In genomic region chr4:132132297-132132696, GRCm38 (mm10) we compare ENCODE assay signal across 28 mouse cellular contexts. TPM values are rescaled to one million over a fixed set of nuclear protein-coding genes. Genes with fewer than 3 reads are reported as not detected.
DNase-seq lines count a peak whose midpoint lies in the region; ATAC-seq and TF ChIP-seq lines count a peak whose summit lies in the region.
"Had no signal": no experiment of that assay in that cellular context is flagged by ENCODE, and none has a peak within 500 bp of the region (broad histone marks: within the 10 kb centered on the region; RNA-seq: fewer than 3 reads in every experiment).

No protein-coding gene starts in this region.

- no peak overlapping the region; the same call in 1 of the 2 replicates for H3K4me2 ChIP-seq in heart, embryonic 13.5 days
- no peak overlapping the region for H3K4me2 ChIP-seq in stomach, embryonic 16.5 days (ENCODE audit: low read depth, low read length)
- no peak overlapping the region for H3K4me2 ChIP-seq in stomach, postnatal 0 days (replicated peaks; ENCODE audit: low read depth)
- no peak overlapping the region for H3K4me2 ChIP-seq in forebrain, embryonic 16.5 days (ENCODE audit: low read length)
- H3K4me2 ChIP-seq: heart, embryonic 11.5 days; hindbrain, embryonic 14.5 days had no signal

- H3K4me1 ChIP-seq in heart, embryonic 13.5 days = peaks cover 46% of the 10 kb centered on the region
- H3K4me1 ChIP-seq in stomach, embryonic 16.5 days (ENCODE audit: control insufficient read depth, insufficient read depth, low read length) = no peaks in the 10 kb centered on the region
- H3K4me1 ChIP-seq in stomach, postnatal 0 days (replicated peaks; ENCODE audit: control insufficient read depth, insufficient read depth) = no peaks in the 10 kb centered on the region
- peaks cover 12% of the 10 kb centered on the region for H3K4me1 ChIP-seq in forebrain, embryonic 16.5 days (replicated peaks; ENCODE audit: control insufficient read depth, insufficient read depth, low read length)

- H3K36me3 ChIP-seq in heart, embryonic 13.5 days = no peaks in the 10 kb centered on the region
- no peaks in the 10 kb centered on the region for H3K36me3 ChIP-seq in stomach, embryonic 16.5 days (ENCODE audit: control insufficient read depth, insufficient read depth, low read length)
- H3K36me3 ChIP-seq in stomach, postnatal 0 days (ENCODE audit: control insufficient read depth, insufficient read depth, low read length) = no peaks in the 10 kb centered on the region
- H3K36me3 ChIP-seq in forebrain, embryonic 16.5 days (ENCODE audit: control insufficient read depth, insufficient read depth) = no peaks in the 10 kb centered on the region
- H3K36me3 ChIP-seq: forebrain, embryonic 10.5 days had no signal

- no peaks in the 10 kb centered on the region for H3K9me3 ChIP-seq in heart, embryonic 13.5 days
- no peaks in the 10 kb centered on the region for H3K9me3 ChIP-seq in stomach, embryonic 16.5 days (replicated peaks; ENCODE audit: control insufficient read depth, low read length)
- no peaks in the 10 kb centered on the region for H3K9me3 ChIP-seq in stomach, postnatal 0 days (ENCODE audit: control insufficient read depth, low read length)
- H3K9me3 ChIP-seq in forebrain, embryonic 16.5 days (ENCODE audit: control insufficient read depth, low read length) = no peaks in the 10 kb centered on the region
- H3K9me3 ChIP-seq: forebrain, embryonic 10.5 days had no signal

- TF ChIP-seq EP300 in stomach, postnatal 0 days (optimal IDR thresholded peaks at IDR 0.05) = no peak

- no peak overlapping the region for H3K9ac ChIP-seq in heart, embryonic 13.5 days
- H3K9ac ChIP-seq in stomach, embryonic 16.5 days (ENCODE audit: low read length) = no peak overlapping the region
- H3K9ac ChIP-seq in stomach, postnatal 0 days (ENCODE audit: low read length) = no peak overlapping the region
- H3K9ac ChIP-seq in forebrain, embryonic 16.5 days (replicated peaks; ENCODE audit: low read depth, low read length) = no peak overlapping the region
- H3K9ac ChIP-seq: hindbrain, embryonic 14.5 days had no signal

- H3K4me3 ChIP-seq in heart, embryonic 13.5 days = no peak overlapping the region
- H3K4me3 ChIP-seq in stomach, embryonic 16.5 days (replicated peaks; ENCODE audit: low read length) = no peak overlapping the region
- no peak overlapping the region for H3K4me3 ChIP-seq in stomach, postnatal 0 days (ENCODE audit: low read depth, low read length)
- H3K4me3 ChIP-seq in forebrain, embryonic 16.5 days (replicated peaks; ENCODE audit: low read length) = no peak overlapping the region
- H3K4me3 ChIP-seq: forebrain, embryonic 10.5 days; heart, adult 2 months had no signal

- H3K27me3 ChIP-seq in heart, embryonic 13.5 days (replicated peaks) = no peaks in the 10 kb centered on the region
- no peaks in the 10 kb centered on the region for H3K27me3 ChIP-seq in stomach, embryonic 16.5 days (ENCODE audit: control insufficient read depth, insufficient read depth, low read length)
- no peaks in the 10 kb centered on the region for H3K27me3 ChIP-seq in stomach, postnatal 0 days (ENCODE audit: control insufficient read depth, insufficient read depth, low read length)
- no peaks in the 10 kb centered on the region for H3K27me3 ChIP-seq in forebrain, embryonic 16.5 days (replicated peaks; ENCODE audit: control insufficient read depth, insufficient read depth, low read length)

- no peak for TF ChIP-seq CTCF in stomach, postnatal 0 days (IDR thresholded peaks at IDR 0.05; ENCODE audit: low read depth)

- DNase-seq in heart, adult 8-10 months (ENCODE audit: low spot score) = no peak
- DNase-seq in stomach, postnatal 0 days (ENCODE audit: low spot score) = no peak
- DNase-seq in yolk sac, embryonic 10.5 days (ENCODE audit: low spot score) = peak; percentile 24
- DNase-seq: adrenal gland, adult 8-10 months; adrenal gland, postnatal 25 days; cerebellum, adult 11-12 months; cerebellum, adult 9-10 months; cerebellum, postnatal 14 days; gastrocnemius, postnatal 10 days; gastrocnemius, postnatal 36 days; heart, adult 2 months; heart, postnatal 36 days; kidney, adult 18-20 months had no signal

- no peak for ATAC-seq in heart, embryonic 13.5 days (ENCODE audit: extremely low read depth, insufficient number of reproducible peaks, low FRiP score, low TSS enrichment)
- ATAC-seq in stomach, embryonic 16.5 days (ENCODE audit: insufficient read depth, low FRiP score) = peak; percentile 33; the same call in 1 of the 2 replicates
- no peak for ATAC-seq in stomach, postnatal 0 days (ENCODE audit: low FRiP score, low TSS enrichment)
- no peak for ATAC-seq in forebrain, embryonic 16.5 days
- ATAC-seq: activated CD4-positive, CD25-positive, alpha-beta regulatory T cell, adult 4 months; forebrain, embryonic 14.5 days; hindbrain, postnatal 0 days; inflammation-experienced regulatory T-cells, adult 6 months had no signal

- 0 out of 2 replicates have a peak overlapping the region, but pooled peaks have one; percentile 6 for H3K27ac ChIP-seq in heart, embryonic 13.5 days (replicated peaks)
- H3K27ac ChIP-seq in stomach, embryonic 16.5 days (ENCODE audit: low read length) = no peak overlapping the region
- no peak overlapping the region for H3K27ac ChIP-seq in stomach, postnatal 0 days (replicated peaks)
- no peak overlapping the region for H3K27ac ChIP-seq in forebrain, embryonic 16.5 days (ENCODE audit: low read length)
- H3K27ac ChIP-seq: forebrain, embryonic 10.5 days; heart, adult 2 months; hindbrain, embryonic 14.5 days; hindbrain, postnatal 0 days had no signal

- WGBS in heart, embryonic 13.5 days = 44% methylated on average over 7 of the region's 7 CpGs
- 66% methylated on average over 7 of the region's 7 CpGs for WGBS in stomach, embryonic 16.5 days
- WGBS in stomach, postnatal 0 days = 56% methylated on average over 7 of the region's 7 CpGs
- 73% methylated on average over 7 of the region's 7 CpGs for WGBS in forebrain, embryonic 16.5 days

RNA-seq across cellular contexts. Expression of gene Oprd1, which starts 12.0 kb away (rescaled TPM):
- 0.96 and 1.3 TPM in 2 replicates for polyA plus RNA-seq in heart, embryonic 13.5 days (2015; fragmentation: Nextera tagmentation; extraction: Ambion mirVana)
- under 1 TPM; 0.09 to 0.28 (median 0.21) TPM for total RNA-seq in heart, adult 8-10 months (2022)
- polyA plus RNA-seq in stomach, embryonic 16.5 days (2015; fragmentation: Nextera tagmentation; extraction: Ambion mirVana) = 0.17 and 0.30 TPM in 2 replicates
- polyA plus RNA-seq in stomach, postnatal 0 days (2015; fragmentation: Nextera tagmentation; extraction: Ambion mirVana) = 0.04 and 0.11 TPM in 2 replicates
- polyA plus RNA-seq in forebrain, embryonic 16.5 days (2015; fragmentation: Nextera tagmentation; extraction: Ambion mirVana) = 0.30 TPM in 1 of 2 replicates, not detected in the other
- total RNA-seq: gastrocnemius, postnatal 10 days; gastrocnemius, postnatal 36 days; granulocyte monocyte progenitor cell, adult 5-6 weeks had no signal
- polyA plus RNA-seq: activated CD4-positive, CD25-positive, alpha-beta regulatory T cell, adult 4 months; forebrain, embryonic 10.5 days; hindbrain, embryonic 11.5 days; inflammation-experienced regulatory T-cells, adult 6 months had no signal

RNA-seq across cellular contexts. Expression of gene Epb41, which starts 57.2 kb away (rescaled TPM):
- 58.5 and 76.5 TPM in 2 replicates for polyA plus RNA-seq in heart, embryonic 13.5 days (2015; fragmentation: Nextera tagmentation; extraction: Ambion mirVana)
- 100 to 1,000 TPM; 117 to 139 (median 131) TPM for total RNA-seq in heart, adult 8-10 months (2022)
- polyA plus RNA-seq in stomach, embryonic 16.5 days (2015; fragmentation: Nextera tagmentation; extraction: Ambion mirVana) = 55.7 and 60.0 TPM in 2 replicates
- polyA plus RNA-seq in stomach, postnatal 0 days (2015; fragmentation: Nextera tagmentation; extraction: Ambion mirVana) = 24.3 and 26.7 TPM in 2 replicates
- polyA plus RNA-seq in forebrain, embryonic 16.5 days (2015; fragmentation: Nextera tagmentation; extraction: Ambion mirVana) = 74.1 and 91.8 TPM in 2 replicates

RNA-seq across cellular contexts. Expression of gene Gm10300, which starts 57.8 kb away (rescaled TPM):
- 0.08 and 0.13 TPM in 2 replicates for polyA plus RNA-seq in heart, embryonic 13.5 days (2015; fragmentation: Nextera tagmentation; extraction: Ambion mirVana)
- total RNA-seq in heart, adult 8-10 months (2022) = under 1 TPM in 3 of 4 experiments, not detected in 1; 0.12 to 0.29 (median 0.13) TPM
- 0.05 TPM in 1 of 2 replicates, not detected in the other for polyA plus RNA-seq in stomach, embryonic 16.5 days (2015; fragmentation: Nextera tagmentation; extraction: Ambion mirVana)
- 0.12 TPM in 1 of 2 replicates, not detected in the other for polyA plus RNA-seq in stomach, postnatal 0 days (2015; fragmentation: Nextera tagmentation; extraction: Ambion mirVana)
- polyA plus RNA-seq in forebrain, embryonic 16.5 days (2015; fragmentation: Nextera tagmentation; extraction: Ambion mirVana) = not detected in 2 replicates
- total RNA-seq: ES-E14; gastrocnemius, postnatal 36 days; hindbrain, postnatal 0 days had no signal
- polyA plus RNA-seq: activated CD4-positive, CD25-positive, alpha-beta regulatory T cell, adult 4 months; brain, embryonic 14.5 days; embryonic facial prominence, embryonic 11.5 days; forebrain, embryonic 10.5 days; forebrain, embryonic 14.5 days; hindbrain, embryonic 14.5 days; hindbrain, postnatal 0 days; inflammation-experienced regulatory T-cells, adult 6 months had no signal
